Mouse (Mus musculus): ENCODE results near the gene Rtraf. TPM values are rescaled to one million over a fixed set of nuclear protein-coding genes. Genes with fewer than 3 reads are reported as not detected.
A peak's percentile ranks its signal among the peaks of the same experiment; 100 is the strongest.
"Not testable (repeated sequence)": the region's sequence is repeated elsewhere in the genome, so short reads cannot be mapped to it uniquely, and the experiment has no call there.

Gene Rtraf
- polyA plus RNA-seq (2014; fragmentation: Nextera tagmentation; extraction: Ambion mirVana) = 256 and 263 TPM in 2 replicates

- Histone ChIP-seq H3K4me1 (ENCODE audit: control insufficient read depth, insufficient read depth, low read length) (peaks cover 4% of the 10 kb centered on the region), H3K4me2 (ENCODE audit: low read depth, severe bottlenecking) (peak within 1 kb of the TSS; percentile 76), H3K9me3 (ENCODE audit: control insufficient read depth, low read length) (no peaks in the 10 kb centered on the region), H3K36me3 (ENCODE audit: control insufficient read depth, insufficient read depth, low read length) (peaks cover 8% of the 10 kb centered on the region), H3K4me3 (ENCODE audit: low read depth, low read length) (peak within 1 kb of the TSS; percentile 92), H3K9ac (ENCODE audit: low read length) (peak within 1 kb of the TSS; percentile 89), H3K27ac (replicated peaks; ENCODE audit: low read depth, low read length) (no peak within 1 kb of the TSS), H3K27me3 (ENCODE audit: control insufficient read depth, insufficient read depth, low read length) (no peaks in the 10 kb centered on the region)
- peak; percentile 92 for DNase-seq (ENCODE audit: low spot score)
- peak; percentile 96 for ATAC-seq (ENCODE audit: insufficient number of reproducible peaks, low FRiP score, low TSS enrichment, low read depth)
- under 1% methylated on average over 80 of the region's 80 CpGs for WGBS
Observed at GRCm38 (mm10) chr14:19823321-19824142, at the start of gene Rtraf. TSS of gene Rtraf (minus strand) at chr14:19823824.

- DNase-seq (ENCODE audit: low spot score) (no peak), ATAC-seq (ENCODE audit: insufficient number of reproducible peaks, low FRiP score, low TSS enrichment, low read depth) (no peak)
- Histone ChIP-seq H3K4me3 (ENCODE audit: low read depth, low read length) (no peak overlapping the region), H3K9ac (ENCODE audit: low read length) (no peak overlapping the region), H3K27me3 (ENCODE audit: control insufficient read depth, insufficient read depth, low read length) (no peaks in the 10 kb centered on the region), H3K4me1 (ENCODE audit: control insufficient read depth, insufficient read depth, low read length) (no peaks in the 10 kb centered on the region), H3K9me3 (ENCODE audit: control insufficient read depth, low read length) (no peaks in the 10 kb centered on the region), H3K36me3 (ENCODE audit: control insufficient read depth, insufficient read depth, low read length) (no peaks in the 10 kb centered on the region), H3K27ac (replicated peaks; ENCODE audit: low read depth, low read length) (no peak overlapping the region), H3K4me2 (ENCODE audit: low read depth, severe bottlenecking) (no peak overlapping the region)
- WGBS = 69% methylated on average over 5 of the region's 5 CpGs
Observed at GRCm38 (mm10) chr14:19867286-19867935, 43.8 kb upstream of the Rtraf start.

GRCm38 (mm10) chr14:19865121-19865520, 41.5 kb upstream of the Rtraf start:
- not testable (repeated sequence) for H3K27me3 ChIP-seq (ENCODE audit: control insufficient read depth, insufficient read depth, low read length); H3K9ac ChIP-seq (ENCODE audit: low read length); H3K36me3 ChIP-seq (ENCODE audit: control insufficient read depth, insufficient read depth, low read length); H3K4me1 ChIP-seq (ENCODE audit: control insufficient read depth, insufficient read depth, low read length); H3K27ac ChIP-seq (replicated peaks; ENCODE audit: low read depth, low read length); DNase-seq (ENCODE audit: low spot score); H3K4me3 ChIP-seq (ENCODE audit: low read depth, low read length); H3K9me3 ChIP-seq (ENCODE audit: control insufficient read depth, low read length); H3K4me2 ChIP-seq (ENCODE audit: low read depth, severe bottlenecking); ATAC-seq (ENCODE audit: insufficient number of reproducible peaks, low FRiP score, low TSS enrichment, low read depth)
- 89% methylated on average over 9 of the region's 9 CpGs for WGBS

GRCm38 (mm10) chr14:19861311-19862080, 37.9 kb upstream of the Rtraf start:
- Histone ChIP-seq H3K4me2 (ENCODE audit: low read depth, severe bottlenecking) (no peak overlapping the region), H3K27me3 (ENCODE audit: control insufficient read depth, insufficient read depth, low read length) (no peaks in the 10 kb centered on the region), H3K36me3 (ENCODE audit: control insufficient read depth, insufficient read depth, low read length) (no peaks in the 10 kb centered on the region), H3K4me3 (ENCODE audit: low read depth, low read length) (no peak overlapping the region), H3K27ac (replicated peaks; ENCODE audit: low read depth, low read length) (no peak overlapping the region), H3K9me3 (ENCODE audit: control insufficient read depth, low read length) (no peaks in the 10 kb centered on the region), H3K4me1 (ENCODE audit: control insufficient read depth, insufficient read depth, low read length) (no peaks in the 10 kb centered on the region), H3K9ac (ENCODE audit: low read length) (no peak overlapping the region)
- DNase-seq (ENCODE audit: low spot score) = no peak
- no peak for ATAC-seq (ENCODE audit: insufficient number of reproducible peaks, low FRiP score, low TSS enrichment, low read depth)
- WGBS = 85% methylated on average over 8 of the region's 8 CpGs

- Histone ChIP-seq H3K9me3 (ENCODE audit: control insufficient read depth, low read length) (no peaks in the 10 kb centered on the region), H3K27me3 (ENCODE audit: control insufficient read depth, insufficient read depth, low read length) (no peaks in the 10 kb centered on the region), H3K4me3 (ENCODE audit: low read depth, low read length) (no peak overlapping the region), H3K36me3 (ENCODE audit: control insufficient read depth, insufficient read depth, low read length) (no peaks in the 10 kb centered on the region), H3K4me1 (ENCODE audit: control insufficient read depth, insufficient read depth, low read length) (no peaks in the 10 kb centered on the region), H3K27ac (replicated peaks; ENCODE audit: low read depth, low read length) (no peak overlapping the region), H3K9ac (ENCODE audit: low read length) (no peak overlapping the region), H3K4me2 (ENCODE audit: low read depth, severe bottlenecking) (no peak overlapping the region)
- ATAC-seq (ENCODE audit: insufficient number of reproducible peaks, low FRiP score, low TSS enrichment, low read depth) (no peak), DNase-seq (ENCODE audit: low spot score) (no peak)
- WGBS = 92% methylated on average over 4 of the region's 4 CpGs
Observed at GRCm38 (mm10) chr14:19860281-19860680, 36.7 kb upstream of the Rtraf start.

GRCm38 (mm10) chr14:19858808-19859776, 35.5 kb upstream of the Rtraf start:
- no peak overlapping the region for H3K27ac ChIP-seq (replicated peaks; ENCODE audit: low read depth, low read length)
- no peak overlapping the region for H3K9ac ChIP-seq (ENCODE audit: low read length)
- no peaks in the 10 kb centered on the region for H3K9me3 ChIP-seq (ENCODE audit: control insufficient read depth, low read length)
- no peak for DNase-seq (ENCODE audit: low spot score)
- H3K4me2 ChIP-seq (ENCODE audit: low read depth, severe bottlenecking) = no peak overlapping the region
- 57% methylated on average over 8 of the region's 8 CpGs for WGBS
- no peaks in the 10 kb centered on the region for H3K4me1 ChIP-seq (ENCODE audit: control insufficient read depth, insufficient read depth, low read length)
- H3K27me3 ChIP-seq (ENCODE audit: control insufficient read depth, insufficient read depth, low read length) = no peaks in the 10 kb centered on the region
- ATAC-seq (ENCODE audit: insufficient number of reproducible peaks, low FRiP score, low TSS enrichment, low read depth) = no peak
- no peaks in the 10 kb centered on the region for H3K36me3 ChIP-seq (ENCODE audit: control insufficient read depth, insufficient read depth, low read length)
- H3K4me3 ChIP-seq (ENCODE audit: low read depth, low read length) = no peak overlapping the region

- 64% methylated on average over 2 of the region's 2 CpGs for WGBS
- ATAC-seq (ENCODE audit: insufficient number of reproducible peaks, low FRiP score, low TSS enrichment, low read depth) = no peak
- Histone ChIP-seq H3K27me3 (ENCODE audit: control insufficient read depth, insufficient read depth, low read length) (no peaks in the 10 kb centered on the region), H3K9ac (ENCODE audit: low read length) (no peak overlapping the region), H3K4me1 (ENCODE audit: control insufficient read depth, insufficient read depth, low read length) (no peaks in the 10 kb centered on the region), H3K27ac (replicated peaks; ENCODE audit: low read depth, low read length) (no peak overlapping the region), H3K9me3 (ENCODE audit: control insufficient read depth, low read length) (no peaks in the 10 kb centered on the region), H3K4me3 (ENCODE audit: low read depth, low read length) (no peak overlapping the region), H3K4me2 (ENCODE audit: low read depth, severe bottlenecking) (no peak overlapping the region), H3K36me3 (ENCODE audit: control insufficient read depth, insufficient read depth, low read length) (no peaks in the 10 kb centered on the region)
- DNase-seq (ENCODE audit: low spot score) = no peak
Observed at GRCm38 (mm10) chr14:19858279-19858678, 34.7 kb upstream of the Rtraf start.
